Mouse (Mus musculus): ENCODE measurements at regions not wholly inside any gene's neighbourhood (a gene's known extent, or its start where the extent isn't known, plus 50 kb on each side); places are given as distances from the start of the nearest gene placed in this dataset.

- DNase-seq (ENCODE audit: low read depth, low spot score), result no peak
Observed at GRCm38 (mm10) chrX:99548284-99549019, 77.4 kb upstream of the Pja1 start.

GRCm38 (mm10) chrX:99544410-99544809, 73.3 kb upstream of the Pja1 start:
- no peak for DNase-seq (ENCODE audit: low read depth, low spot score)

GRCm38 (mm10) chrX:99541916-99542315, 70.8 kb upstream of the Pja1 start:
- DNase-seq (ENCODE audit: low read depth, low spot score), result no peak

- no peak for DNase-seq (ENCODE audit: low read depth, low spot score)
Observed at GRCm38 (mm10) chrX:99540087-99540576, 69.1 kb upstream of the Pja1 start.

- DNase-seq (ENCODE audit: low read depth, low spot score), result no peak
Observed at GRCm38 (mm10) chrX:99539684-99540083, 68.6 kb upstream of the Pja1 start.

GRCm38 (mm10) chrX:99537814-99538213, 66.7 kb upstream of the Pja1 start:
- no peak for DNase-seq (ENCODE audit: low read depth, low spot score)

- DNase-seq (ENCODE audit: low read depth, low spot score), result no peak
Observed at GRCm38 (mm10) chrX:99534922-99535321, 63.8 kb upstream of the Pja1 start.

GRCm38 (mm10) chrX:99531154-99531553, 60.1 kb upstream of the Pja1 start:
- DNase-seq (ENCODE audit: low read depth, low spot score), result no peak

GRCm38 (mm10) chrX:99530511-99530910, 59.4 kb upstream of the Pja1 start:
- no peak for DNase-seq (ENCODE audit: low read depth, low spot score)

- DNase-seq (ENCODE audit: low read depth, low spot score), result no peak
Observed at GRCm38 (mm10) chrX:99523306-99523705, 52.2 kb upstream of the Pja1 start.

- peak; percentile 76 for DNase-seq (ENCODE audit: low read depth, low spot score)
Observed at GRCm38 (mm10) chrX:99522830-99523229, 51.8 kb upstream of the Pja1 start.

GRCm38 (mm10) chrX:99522289-99522688, 51.2 kb upstream of the Pja1 start:
- DNase-seq (ENCODE audit: low read depth, low spot score), result no peak

- DNase-seq (ENCODE audit: low read depth, low spot score), result no peak
Observed at GRCm38 (mm10) chrX:99521866-99522265, 50.8 kb upstream of the Pja1 start.
